Mouse (Mus musculus) MEL (cell line): ENCODE measurements at regions not wholly inside any gene's neighbourhood (a gene's known extent, or its start where the extent isn't known, plus 50 kb on each side); places are given as distances from the start of the nearest gene placed in this dataset.
A peak's percentile ranks its signal among the peaks of the same experiment; 100 is the strongest.

Experiments used
- DNase-seq: peaks from one replicate; pipeline ENCODE4 v3.0.0; 2011; ENCODE audit warnings: low read depth, low spot score
- H3K27ac ChIP-seq: 2 replicates; pipeline ENCODE4 v1.5.1; 2012; ENCODE audit warnings: low read depth, mild to moderate bottlenecking, control low read depth, low read length, moderate library complexity; ENCODE audit not compliant: control insufficient read depth
- H3K27me3 ChIP-seq, 2 experiments: fragments of 150-350 bp in 1 of 2; sonication (generic) in 1 of 2; 2 replicates each; pipeline ENCODE4 v1.6.1; 2012; ENCODE audit warnings: low read length in 2 of 2, mild to moderate bottlenecking in 2 of 2, improper control_type of control experiment in 1 of 2, moderate library complexity in 1 of 2; ENCODE audit not compliant: insufficient read depth in 2 of 2, control insufficient read depth in 1 of 2
- H3K36me3 ChIP-seq, 2 experiments: 2 replicates each; pipeline ENCODE4 v1.6.1; 2012 to 2014; ENCODE audit warnings: low read length in 2 of 2, improper control_type of control experiment in 1 of 2, inconsistent platforms in 1 of 2, mild to moderate bottlenecking in 1 of 2; ENCODE audit not compliant: insufficient read depth in 2 of 2, control insufficient read depth in 1 of 2
- H3K4me1 ChIP-seq, 2 experiments: fragments of 150-350 bp in 1 of 2; sonication (generic) in 1 of 2; 2 replicates each; pipeline ENCODE4 v1.6.1; 2012; ENCODE audit warnings: low read length in 2 of 2, improper control_type of control experiment in 1 of 2, mild to moderate bottlenecking in 1 of 2; ENCODE audit not compliant: insufficient read depth in 2 of 2, control insufficient read depth in 1 of 2
- H3K4me3 ChIP-seq, 2 experiments: fragments of 150-350 bp in 1 of 2; sonication (generic) in 1 of 2; 2 replicates each; pipeline ENCODE4 v1.5.1; 2012; ENCODE audit warnings: low read depth in 2 of 2, low read length in 2 of 2, mild to moderate bottlenecking in 2 of 2, moderate library complexity in 2 of 2, control low read depth in 1 of 2, improper control_type of control experiment in 1 of 2; ENCODE audit not compliant: control insufficient read depth in 1 of 2, insufficient read depth in 1 of 2
- H3K79me2 ChIP-seq: 2 replicates; pipeline ENCODE4 v1.6.1; 2012; ENCODE audit warnings: mild to moderate bottlenecking, low read length, moderate library complexity; ENCODE audit not compliant: control insufficient read depth, poor library complexity, insufficient read depth
- H3K9ac ChIP-seq: 2 replicates; pipeline ENCODE4 v1.6.1; 2012; ENCODE audit warnings: low read depth, mild to moderate bottlenecking, control low read depth, low read length, moderate library complexity; ENCODE audit not compliant: control insufficient read depth, poor library complexity, severe bottlenecking
- H3K9me3 ChIP-seq: fragments of 150-350 bp; sonication (generic); replicated peaks from 2 replicates; pipeline ENCODE4 v1.6.1; 2012; ENCODE audit warnings: mild to moderate bottlenecking, low read length, improper control_type of control experiment, moderate library complexity; ENCODE audit not compliant: insufficient read depth
- BHLHE40 ChIP-seq: IDR thresholded peaks from 2 replicates; pipeline ENCODE4 v1.6.1; 2012; ENCODE audit warnings: low read depth, mild to moderate bottlenecking, inconsistent platforms, low read length, improper control_type of control experiment, borderline replicate concordance
- CHD1 ChIP-seq: IDR thresholded peaks from 2 replicates; pipeline ENCODE4 v1.6.1; 2012; ENCODE audit warnings: low read depth, mild to moderate bottlenecking, inconsistent platforms, low read length, improper control_type of control experiment
- CHD2 ChIP-seq: IDR thresholded peaks from 2 replicates; pipeline ENCODE4 v1.6.1; 2011; ENCODE audit warnings: low read length, improper control_type of control experiment
- CTCF ChIP-seq, 3 experiments: IDR thresholded peaks in 2 of 3; conservative IDR thresholded peaks in 1 of 3; 2 replicates each; pipeline ENCODE4 v1.5.1; 2011 to 2012; ENCODE audit warnings: low read length in 3 of 3, low read depth in 2 of 3, mild to moderate bottlenecking in 2 of 3, improper control_type of control experiment in 1 of 3, inconsistent platforms in 1 of 3, mixed read lengths in 1 of 3, moderate library complexity in 1 of 3; ENCODE audit not compliant: control insufficient read depth in 1 of 3, insufficient read depth in 1 of 3, poor library complexity in 1 of 3, severe bottlenecking in 1 of 3
- ELF1 ChIP-seq: IDR thresholded peaks from 2 replicates; pipeline ENCODE4 v1.6.1; 2014; ENCODE audit warnings: low read depth, mild to moderate bottlenecking, inconsistent platforms, low read length, improper control_type of control experiment, moderate library complexity
- EP300 ChIP-seq, 2 experiments: IDR thresholded peaks; 2 replicates each; pipeline ENCODE4 v1.6.1; 2011; ENCODE audit warnings: improper control_type of control experiment in 2 of 2, low read length in 2 of 2, low read depth in 1 of 2, mild to moderate bottlenecking in 1 of 2
- GABPA ChIP-seq: IDR thresholded peaks from 2 replicates; pipeline ENCODE4 v1.6.1; 2012; ENCODE audit warnings: low read depth, mild to moderate bottlenecking, inconsistent platforms, low read length, improper control_type of control experiment, moderate library complexity
- GATA1 ChIP-seq: IDR thresholded peaks from 2 replicates; pipeline ENCODE4 v1.6.1; 2011; ENCODE audit warnings: low read depth, low read length, improper control_type of control experiment
- HCFC1 ChIP-seq: IDR thresholded peaks from 2 replicates; pipeline ENCODE4 v1.6.1; 2012; ENCODE audit warnings: low read depth, mild to moderate bottlenecking, inconsistent platforms, low read length, improper control_type of control experiment, moderate library complexity
- JUND ChIP-seq: IDR thresholded peaks from 2 replicates; pipeline ENCODE4 v1.6.1; 2011; ENCODE audit warnings: low read depth, mild to moderate bottlenecking, improper control_type of control experiment, low read length
- KAT2A ChIP-seq: conservative IDR thresholded peaks from 2 replicates; pipeline ENCODE4 v1.6.1; 2012; ENCODE audit warnings: low read depth, low read length, improper control_type of control experiment, inconsistent platforms
- MAFK ChIP-seq: IDR thresholded peaks from 2 replicates; pipeline ENCODE4 v1.6.1; 2011; ENCODE audit warnings: low read depth, mild to moderate bottlenecking, low read length, improper control_type of control experiment, borderline replicate concordance
- MAX ChIP-seq: IDR thresholded peaks from 2 replicates; pipeline ENCODE4 v1.6.1; 2011; ENCODE audit warnings: low read length, improper control_type of control experiment
- MXI1 ChIP-seq: IDR thresholded peaks from 2 replicates; pipeline ENCODE4 v1.6.1; 2011; ENCODE audit warnings: mild to moderate bottlenecking, low read depth, low read length, improper control_type of control experiment
- MYB ChIP-seq: IDR thresholded peaks from 2 replicates; pipeline ENCODE4 v1.6.1; 2011; ENCODE audit warnings: mild to moderate bottlenecking, low read depth, low read length, improper control_type of control experiment
- MYC ChIP-seq: IDR thresholded peaks from 2 replicates; pipeline ENCODE4 v1.6.1; 2011; ENCODE audit warnings: low read depth, mild to moderate bottlenecking, low read length, improper control_type of control experiment, moderate library complexity
- NELFE ChIP-seq: IDR thresholded peaks from 2 replicates; pipeline ENCODE4 v1.6.1; 2011; ENCODE audit warnings: low read depth, low read length, improper control_type of control experiment
- NRF1 ChIP-seq: IDR thresholded peaks from 2 replicates; pipeline ENCODE4 v1.6.1; 2014; ENCODE audit warnings: low read depth, mild to moderate bottlenecking, inconsistent platforms, low read length, improper control_type of control experiment, moderate library complexity; ENCODE audit not compliant: poor library complexity, insufficient read depth, severe bottlenecking
- POLR2A ChIP-seq, 2 experiments: IDR thresholded peaks; 2 replicates each; pipeline ENCODE4 v1.6.1; 2011 to 2012; ENCODE audit warnings: low read length in 2 of 2, mild to moderate bottlenecking in 2 of 2, control low read depth in 1 of 2, improper control_type of control experiment in 1 of 2, low read depth in 1 of 2, moderate library complexity in 1 of 2; ENCODE audit not compliant: control insufficient read depth in 1 of 2, insufficient read depth in 1 of 2, poor library complexity in 1 of 2
- POLR2AphosphoS2 ChIP-seq: IDR thresholded peaks from 2 replicates; pipeline ENCODE4 v1.6.1; 2011; ENCODE audit warnings: low read length, improper control_type of control experiment
- RAD21 ChIP-seq: IDR thresholded peaks from 2 replicates; pipeline ENCODE4 v1.6.1; 2011; ENCODE audit warnings: mild to moderate bottlenecking, low read depth, low read length, improper control_type of control experiment
- RCOR1 ChIP-seq: IDR thresholded peaks from 2 replicates; pipeline ENCODE4 v1.6.1; 2012; ENCODE audit warnings: low read depth, mild to moderate bottlenecking, inconsistent platforms, low read length, improper control_type of control experiment
- TAL1 ChIP-seq: IDR thresholded peaks from 2 replicates; pipeline ENCODE4 v1.6.1; 2012; ENCODE audit warnings: mild to moderate bottlenecking, inconsistent platforms, low read length, moderate library complexity, mixed read lengths
- TCF12 ChIP-seq: IDR thresholded peaks from 2 replicates; pipeline ENCODE4 v1.6.1; 2014; ENCODE audit warnings: low read depth, mild to moderate bottlenecking, inconsistent platforms, low read length, improper control_type of control experiment, moderate library complexity
- USF1 ChIP-seq: IDR thresholded peaks from 2 replicates; pipeline ENCODE4 v1.6.1; 2014; ENCODE audit warnings: low read depth, mild to moderate bottlenecking, inconsistent platforms, low read length, improper control_type of control experiment, moderate library complexity
- USF2 ChIP-seq, 2 experiments: IDR thresholded peaks; 2 replicates each; pipeline ENCODE4 v1.6.1; 2011 to 2012; ENCODE audit warnings: improper control_type of control experiment in 2 of 2, low read length in 2 of 2, borderline replicate concordance in 1 of 2, inconsistent platforms in 1 of 2, low read depth in 1 of 2, mild to moderate bottlenecking in 1 of 2; ENCODE audit not compliant: insufficient read depth in 1 of 2
- ZC3H11A ChIP-seq: IDR thresholded peaks from 2 replicates; pipeline ENCODE4 v1.6.1; 2012; ENCODE audit warnings: low read depth, mild to moderate bottlenecking, inconsistent platforms, low read length, improper control_type of control experiment
- ZKSCAN1 ChIP-seq: IDR thresholded peaks from 2 replicates; pipeline ENCODE4 v1.6.1; 2012; ENCODE audit warnings: low read depth, mild to moderate bottlenecking, inconsistent platforms, low read length, improper control_type of control experiment, moderate library complexity
- ZMIZ1 ChIP-seq: IDR thresholded peaks from 2 replicates; pipeline ENCODE4 v1.6.1; 2012; ENCODE audit warnings: low read depth, mild to moderate bottlenecking, inconsistent platforms, low read length, improper control_type of control experiment, moderate library complexity
- ZNF384 ChIP-seq: IDR thresholded peaks from 2 replicates; pipeline ENCODE4 v1.6.1; 2012; ENCODE audit warnings: low read depth, mild to moderate bottlenecking, inconsistent platforms, low read length, improper control_type of control experiment

DNA sequence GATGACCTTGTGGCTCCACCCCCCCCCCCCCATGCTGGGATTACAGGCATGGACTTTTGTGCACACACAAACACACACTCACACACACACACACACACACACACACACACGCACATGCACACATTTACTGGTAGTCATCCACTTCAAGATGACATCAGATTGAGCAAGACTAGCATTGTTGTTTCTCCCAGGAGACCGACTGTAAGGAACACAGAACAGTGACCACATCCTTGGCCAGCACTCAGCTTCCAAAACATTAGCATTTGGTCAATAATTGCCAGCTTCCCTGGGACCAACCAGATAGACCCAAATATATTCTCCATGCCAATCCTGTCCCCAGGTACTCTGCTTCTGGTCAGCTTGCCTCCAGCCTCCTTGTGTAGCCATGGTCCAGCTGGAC, 98.2 kb upstream of the Fut8 start:
- no peak overlapping the region for H3K4me3 ChIP-seq
- peaks cover 0 to 65% of the 10 kb centered on the region in 2 experiments; a peak in 2 of 4 replicates for H3K36me3 ChIP-seq
- no peak overlapping the region for H3K9ac ChIP-seq
- peaks cover 32 to 48% of the 10 kb centered on the region in 2 experiments for H3K4me1 ChIP-seq
- no peaks in the 10 kb centered on the region for H3K9me3 ChIP-seq
- H3K27me3 ChIP-seq = no peaks in the 10 kb centered on the region
- H3K27ac ChIP-seq = no peak overlapping the region
- TF ChIP-seq CTCF (IDR thresholded peaks at IDR 0.05 in 2 of 3, conservative IDR thresholded peaks at IDR 0.05 in 1 of 3; ENCODE audit: control insufficient read depth in 1 of 3, insufficient read depth in 1 of 3, low read depth in 2 of 3, low read length in 3 of 3, poor library complexity in 1 of 3, severe bottlenecking in 1 of 3) (no peak), ZC3H11A (no peak), MXI1 (no peak), CHD1 (no peak), ZMIZ1 (no peak), JUND (no peak), HCFC1 (no peak), POLR2AphosphoS2 (no peak)
- TF ChIP-seq, all 39 proteins: peak for 0
- DNase-seq = no peak
- H3K79me2 ChIP-seq = no peaks in the 10 kb centered on the region

DNA sequence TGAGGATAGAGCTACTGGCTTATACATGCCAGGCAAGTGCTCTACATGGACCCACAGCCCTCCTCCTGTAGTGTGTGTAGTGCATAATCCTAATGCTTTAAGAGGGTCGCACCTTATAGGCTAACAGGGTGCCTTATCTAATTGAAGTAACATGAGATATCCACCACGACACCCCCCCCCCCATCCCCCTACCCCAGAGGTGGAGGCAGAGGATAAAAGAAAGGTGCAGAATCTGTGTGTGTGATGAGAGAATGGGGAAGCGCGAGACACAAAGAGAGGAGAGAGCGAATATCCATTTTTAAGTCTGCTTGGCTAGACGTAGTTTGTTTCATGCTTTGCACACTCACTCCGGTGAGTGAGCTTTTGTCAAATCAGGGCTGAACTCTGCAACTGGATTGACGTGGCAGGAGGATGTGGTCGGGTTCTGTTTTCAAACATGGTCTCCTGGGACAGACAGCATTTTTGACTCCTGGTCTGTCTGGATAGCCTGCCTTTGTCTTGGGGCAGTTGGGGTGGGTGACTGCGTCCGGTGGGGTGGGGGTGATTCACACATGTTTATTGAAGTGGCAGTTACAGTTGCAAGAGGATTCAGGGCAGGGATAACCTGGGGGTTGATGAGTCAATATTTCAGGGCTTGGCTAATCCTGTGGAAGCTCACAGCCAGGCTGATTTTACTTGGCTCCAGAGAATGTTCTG, 99.3 kb upstream of the Fut8 start:
- H3K79me2 ChIP-seq = no peaks in the 10 kb centered on the region
- H3K27ac ChIP-seq = peak overlapping the region; percentile 80
- H3K9me3 ChIP-seq = no peaks in the 10 kb centered on the region
- no peaks in the 10 kb centered on the region for H3K27me3 ChIP-seq
- DNase-seq = peak; percentile 64
- peaks cover 27 to 52% of the 10 kb centered on the region in 2 experiments for H3K4me1 ChIP-seq
- peak overlapping the region; percentile 46 for H3K9ac ChIP-seq
- peaks cover 0 to 68% of the 10 kb centered on the region in 2 experiments; a peak in 2 of 4 replicates for H3K36me3 ChIP-seq
- H3K4me3 ChIP-seq = no peak overlapping the region
- TF ChIP-seq NRF1 (no peak), ELF1 (no peak), ZNF384 (no peak), MAX (no peak), NELFE (no peak), GABPA (no peak), MYC (no peak), CHD1 (no peak), HCFC1 (no peak), KAT2A (no peak), MAFK (no peak), MXI1 (no peak), TCF12 (no peak), POLR2A (IDR thresholded peaks at IDR 0.05; ENCODE audit: control insufficient read depth in 1 of 2, insufficient read depth in 1 of 2, low read depth in 1 of 2, low read length in 2 of 2, poor library complexity in 1 of 2) (peak in 1 of 2 experiments; percentile 43; a peak in 2 of 4 replicates), CHD2 (no peak), JUND (no peak), USF2 (IDR thresholded peaks at IDR 0.05; ENCODE audit: borderline replicate concordance in 1 of 2, insufficient read depth in 1 of 2, low read depth in 1 of 2, low read length in 2 of 2) (no peak), BHLHE40 (no peak), CTCF (IDR thresholded peaks at IDR 0.05 in 2 of 3, conservative IDR thresholded peaks at IDR 0.05 in 1 of 3; ENCODE audit: control insufficient read depth in 1 of 3, insufficient read depth in 1 of 3, low read depth in 2 of 3, low read length in 3 of 3, poor library complexity in 1 of 3, severe bottlenecking in 1 of 3) (no peak), ZKSCAN1 (no peak), USF1 (no peak), ZMIZ1 (peak; percentile 45; the same call in 1 of the 2 replicates), MYB (no peak), RAD21 (no peak), TAL1 (no peak), EP300 (IDR thresholded peaks at IDR 0.05; ENCODE audit: low read depth in 1 of 2, low read length in 2 of 2) (no peak), GATA1 (peak; percentile 31; the same call in 1 of the 2 replicates), RCOR1 (no peak)
